8 mouse cellular contexts compared by ENCODE assay signal in the genomic region with DNA sequence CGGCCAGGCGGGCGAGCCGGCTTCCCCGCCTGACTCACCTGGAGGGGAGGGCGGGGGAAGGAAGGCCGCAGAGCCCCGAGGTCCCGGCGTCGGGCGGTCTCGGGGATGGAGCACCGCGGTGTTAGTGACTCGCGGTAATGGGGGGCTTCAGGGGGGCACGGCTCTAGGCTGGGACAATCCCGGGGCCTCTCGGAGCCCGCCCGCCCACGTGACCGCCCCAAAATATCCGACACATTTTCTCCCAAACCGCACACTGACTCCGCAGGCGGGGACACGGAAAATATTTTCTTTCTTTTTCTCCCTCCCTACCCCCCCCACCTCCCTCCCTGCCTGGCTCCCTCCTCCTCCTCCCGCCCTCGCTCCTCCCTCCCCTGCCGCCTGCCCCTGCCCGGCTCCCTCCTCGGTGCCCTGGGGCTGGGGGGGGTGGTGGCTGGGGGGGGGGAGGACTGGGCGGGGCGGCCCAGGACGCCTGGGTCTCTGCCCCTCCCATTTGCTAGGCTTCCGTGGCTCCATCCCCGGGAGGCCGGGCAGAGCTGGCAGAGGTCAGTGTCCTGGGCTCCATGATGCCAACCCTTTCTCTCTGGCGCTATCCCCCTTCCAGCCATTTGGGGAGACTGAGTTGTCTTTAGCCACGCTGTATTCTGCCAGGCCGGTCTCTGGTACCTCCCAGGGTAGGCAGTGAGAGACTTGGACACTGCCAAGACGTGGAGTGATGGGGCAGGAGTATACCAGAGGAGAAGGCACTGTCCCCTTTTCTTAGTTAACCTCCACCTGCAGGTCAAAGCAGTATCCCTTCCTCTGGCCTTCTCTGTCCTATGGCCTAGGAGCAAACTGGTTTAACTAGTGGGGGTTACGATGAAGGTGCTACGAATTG. TPM values are rescaled to one million over a fixed set of nuclear protein-coding genes. Genes with fewer than 3 reads are reported as not detected.
A peak's percentile ranks its signal among the peaks of the same experiment; 100 is the strongest.
DNase-seq lines count a peak whose midpoint lies in the region; ATAC-seq lines count a peak whose summit lies in the region.

Rarg (minus strand) TSS at position 316 of the 874 bp plus-strand sequence.

- H3K4me3 ChIP-seq in forebrain, embryonic 14.5 days (ENCODE audit: low read depth, low read length), result peak within 1 kb of the TSS; percentile 48
- peak within 1 kb of the TSS; percentile 51 for H3K4me3 ChIP-seq in hindbrain, embryonic 13.5 days
- H3K4me3 ChIP-seq in limb, embryonic 11.5 days (ENCODE audit: low read depth, low read length), result peak within 1 kb of the TSS; percentile 71
- peak within 1 kb of the TSS; percentile 51 for H3K4me3 ChIP-seq in midbrain, embryonic 13.5 days (replicated peaks)

- H3K36me3 ChIP-seq in forebrain, embryonic 14.5 days (ENCODE audit: control insufficient read depth, insufficient read depth, low read length), result no peaks in the 10 kb centered on the region
- H3K36me3 ChIP-seq in hindbrain, embryonic 13.5 days, result no peaks in the 10 kb centered on the region
- no peaks in the 10 kb centered on the region for H3K36me3 ChIP-seq in limb, embryonic 11.5 days (ENCODE audit: control insufficient read depth, insufficient read depth, low read length)
- H3K36me3 ChIP-seq in midbrain, embryonic 13.5 days, result no peaks in the 10 kb centered on the region

- no peaks in the 10 kb centered on the region for H3K9me3 ChIP-seq in forebrain, embryonic 14.5 days (replicated peaks; ENCODE audit: control insufficient read depth, low read length)
- H3K9me3 ChIP-seq in hindbrain, embryonic 13.5 days, result no peaks in the 10 kb centered on the region
- no peaks in the 10 kb centered on the region for H3K9me3 ChIP-seq in limb, embryonic 11.5 days (ENCODE audit: control insufficient read depth, low read length)
- no peaks in the 10 kb centered on the region for H3K9me3 ChIP-seq in midbrain, embryonic 13.5 days

- peak within 1 kb of the TSS; percentile 96 for H3K4me2 ChIP-seq in forebrain, embryonic 14.5 days (ENCODE audit: low read length)
- peak within 1 kb of the TSS; percentile 86 for H3K4me2 ChIP-seq in hindbrain, embryonic 13.5 days
- H3K4me2 ChIP-seq in limb, embryonic 11.5 days (ENCODE audit: low read depth, severe bottlenecking), result peak within 1 kb of the TSS; percentile 82
- H3K4me2 ChIP-seq in midbrain, embryonic 13.5 days (replicated peaks), result peak within 1 kb of the TSS; percentile 90

- H3K4me1 ChIP-seq in forebrain, embryonic 14.5 days (ENCODE audit: control insufficient read depth, insufficient read depth, low read length), result peaks cover 12% of the 10 kb centered on the region
- peaks cover 26% of the 10 kb centered on the region for H3K4me1 ChIP-seq in hindbrain, embryonic 13.5 days (replicated peaks)
- H3K4me1 ChIP-seq in limb, embryonic 11.5 days (ENCODE audit: control insufficient read depth, insufficient read depth, low read length), result peaks cover 51% of the 10 kb centered on the region
- peaks cover 25% of the 10 kb centered on the region for H3K4me1 ChIP-seq in midbrain, embryonic 13.5 days (replicated peaks)

- ATAC-seq in forebrain, embryonic 14.5 days, result peak; percentile 47
- ATAC-seq in hindbrain, embryonic 13.5 days (ENCODE audit: low FRiP score), result peak; percentile 45; the same call in 1 of the 2 replicates
- peak; percentile 63 for ATAC-seq in limb, embryonic 11.5 days (ENCODE audit: insufficient number of reproducible peaks, low FRiP score, low TSS enrichment, low read depth)
- peak; percentile 40; the same call in 1 of the 2 replicates for ATAC-seq in midbrain, embryonic 13.5 days

- H3K9ac ChIP-seq in forebrain, embryonic 14.5 days (ENCODE audit: low read length), result peak within 1 kb of the TSS; percentile 60
- peak within 1 kb of the TSS; percentile 74 for H3K9ac ChIP-seq in hindbrain, embryonic 13.5 days
- peak within 1 kb of the TSS; percentile 84 for H3K9ac ChIP-seq in limb, embryonic 11.5 days (ENCODE audit: low read length)
- peak within 1 kb of the TSS; percentile 69 for H3K9ac ChIP-seq in midbrain, embryonic 13.5 days (replicated peaks)

- peaks cover 18% of the 10 kb centered on the region for H3K27me3 ChIP-seq in forebrain, embryonic 14.5 days (replicated peaks; ENCODE audit: control insufficient read depth, insufficient read depth, low read length)
- H3K27me3 ChIP-seq in hindbrain, embryonic 13.5 days, result peaks cover 85% of the 10 kb centered on the region
- no peaks in the 10 kb centered on the region for H3K27me3 ChIP-seq in limb, embryonic 11.5 days (ENCODE audit: control insufficient read depth, insufficient read depth, low read length)
- H3K27me3 ChIP-seq in midbrain, embryonic 13.5 days, result peaks cover 71% of the 10 kb centered on the region

- WGBS in forebrain, embryonic 14.5 days, result 1% methylated on average over 38 of the region's 46 CpGs
- WGBS in hindbrain, embryonic 13.5 days, result under 1% methylated on average over 38 of the region's 46 CpGs
- WGBS in limb, embryonic 11.5 days, result under 1% methylated on average over 37 of the region's 46 CpGs
- WGBS in midbrain, embryonic 13.5 days, result under 1% methylated on average over 37 of the region's 46 CpGs

- no peak within 1 kb of the TSS for H3K27ac ChIP-seq in forebrain, embryonic 14.5 days (ENCODE audit: low read depth, low read length)
- peak within 1 kb of the TSS; percentile 26; the same call in 1 of the 2 replicates for H3K27ac ChIP-seq in hindbrain, embryonic 13.5 days
- peak within 1 kb of the TSS; percentile 93 for H3K27ac ChIP-seq in limb, embryonic 11.5 days (replicated peaks; ENCODE audit: low read depth, low read length)
- no peak within 1 kb of the TSS for H3K27ac ChIP-seq in midbrain, embryonic 13.5 days

- DNase-seq in ovary, adult 18-20 months (ENCODE audit: low spot score), result peak; percentile 57
- no peak for DNase-seq in ovary, postnatal 14 days (ENCODE audit: low spot score)
- peak; percentile 66 to 79 for DNase-seq in adrenal gland, postnatal 36 days
- DNase-seq in forebrain, embryonic 14.5 days (ENCODE audit: low spot score), result peak; percentile 25
- DNase-seq in limb, embryonic 11.5 days (ENCODE audit: low spot score), result peak; percentile 70
- no peak for DNase-seq in thymus, postnatal 10 days (ENCODE audit: low spot score in 2 of 2)

RNA-seq across cellular contexts. Expression of gene Rarg, which starts in this region (rescaled TPM):
- total RNA-seq in adrenal gland, postnatal 36 days (2021), result 10 to 100 TPM; 21.7 to 30.4 TPM
- 4.0 and 5.3 TPM in 2 replicates for polyA plus RNA-seq in forebrain, embryonic 14.5 days (2014; fragmentation: Nextera tagmentation; extraction: Ambion mirVana)
- polyA plus RNA-seq in hindbrain, embryonic 13.5 days (2015; fragmentation: Nextera tagmentation; extraction: Ambion mirVana), result 5.7 and 7.1 TPM in 2 replicates
- 118 and 119 TPM in 2 replicates for polyA plus RNA-seq in limb, embryonic 11.5 days (2014; fragmentation: Nextera tagmentation; extraction: Ambion mirVana)
- polyA plus RNA-seq in midbrain, embryonic 13.5 days (2015; fragmentation: Nextera tagmentation; extraction: Ambion mirVana), result 2.7 and 3.4 TPM in 2 replicates

Comparison
In these comparisons a context has a peak if more than half of its experiments do, and no peak if none do; other contexts are left out.
1. RNA of gene Rarg (polyA plus RNA-seq): 118 to 119 TPM in limb, embryonic 11.5 days; 5.7 to 7.1 TPM in hindbrain, embryonic 13.5 days, 4.0 to 5.3 TPM in forebrain, embryonic 14.5 days and 2.7 to 3.4 TPM in midbrain, embryonic 13.5 days; every median in the first group is over 10 times any median in the second.
2. DNase-seq: peak in ovary, adult 18-20 months (single experiment), adrenal gland, postnatal 36 days (2 of 2), forebrain, embryonic 14.5 days (single experiment) and limb, embryonic 11.5 days (single experiment); none in ovary, postnatal 14 days (single experiment) and thymus, postnatal 10 days (0 of 2).
3. H3K27ac ChIP-seq: peak in hindbrain, embryonic 13.5 days (single experiment) and limb, embryonic 11.5 days (single experiment); none in forebrain, embryonic 14.5 days (single experiment) and midbrain, embryonic 13.5 days (single experiment).
4. Peak in every context shown above with its lines, with median percentiles within 50 percentile points of each other: ATAC-seq, H3K4me2 ChIP-seq, H3K4me3 ChIP-seq and H3K9ac ChIP-seq.